9 mouse cellular contexts compared by ENCODE assay signal in genomic region chr9:75427366-75428273, GRCm38 (mm10). TPM values are rescaled to one million over a fixed set of nuclear protein-coding genes. Genes with fewer than 3 reads are reported as not detected.
DNase-seq lines count a peak whose midpoint lies in the region; TF ChIP-seq lines count a peak whose summit lies in the region.
"Had no signal": no experiment of that assay in that cellular context is flagged by ENCODE, and none has a peak within 500 bp of the region (broad histone marks: within the 10 kb centered on the region; RNA-seq: fewer than 3 reads in every experiment).

No protein-coding gene starts in this region.

- no peak for TF ChIP-seq CTCF in C2C12 (IDR thresholded peaks at IDR 0.05; ENCODE audit: control insufficient read depth, insufficient read depth, insufficient read length)

- peaks cover 16% of the 10 kb centered on the region for H3K79me2 ChIP-seq in C2C12 (ENCODE audit: control insufficient read depth, insufficient read depth)

- no peak overlapping the region for H3K4me3 ChIP-seq in C2C12 (ENCODE audit: insufficient read depth, poor library complexity, severe bottlenecking)
- H3K4me3 ChIP-seq: hindbrain, embryonic 10.5 days had no signal

- H3K79me3 ChIP-seq in C2C12 (ENCODE audit: low read depth): no peaks in the 10 kb centered on the region

- peak; percentile 38 to 40 for DNase-seq in heart, adult 18-20 months
- DNase-seq in heart, adult 9 months (ENCODE audit: low spot score in 2 of 2): no peak
- peak; percentile 97 for DNase-seq in cerebellum, adult 9-10 months
- peak; percentile 35 for DNase-seq in heart, postnatal 4 days
- no peak for DNase-seq in spleen, postnatal 36 days (ENCODE audit: low spot score in 2 of 2)
- DNase-seq in spleen, postnatal 14 days (ENCODE audit: low spot score in 2 of 2): no peak
- DNase-seq in kidney, adult 18-20 months: no peak

- no peaks in the 10 kb centered on the region for H3K36me3 ChIP-seq in C2C12 (ENCODE audit: control insufficient read depth, insufficient read depth)
- H3K36me3 ChIP-seq: hindbrain, embryonic 10.5 days had no signal

- no peaks in the 10 kb centered on the region for H3K27me3 ChIP-seq in C2C12 (ENCODE audit: control insufficient read depth, insufficient read depth, insufficient read length)

- no peak overlapping the region for H3ac ChIP-seq in C2C12 (ENCODE audit: control insufficient read depth, insufficient read length, low read depth)

TF ChIP-seq in C2C12, 6 proteins besides CTCF, POLR2A, EP300 and RAD21:
- TF ChIP-seq MAX (IDR thresholded peaks at IDR 0.05) (peak; percentile 90), USF1 (IDR thresholded peaks at IDR 0.05; ENCODE audit: low read depth) (no peak)

RNA-seq across cellular contexts. Expression of gene Leo1, which starts 13.7 kb away (rescaled TPM):
- total RNA-seq in heart, adult 18-20 months (2021): 10 to 100 TPM; 16.7 to 20.4 TPM
- 16.4 TPM for polyA plus RNA-seq in C2C12 (2012; fragmentation: generic; extraction: Trizol)
- 10 to 100 TPM; 23.1 to 25.4 TPM for total RNA-seq in heart, postnatal 4 days (2021)

RNA-seq across cellular contexts. Expression of gene Mapk6, which starts 17.8 kb away (rescaled TPM):
- total RNA-seq in heart, adult 18-20 months (2021): 10 to 100 TPM; 26.0 to 26.2 TPM
- polyA plus RNA-seq in C2C12 (2012; fragmentation: generic; extraction: Trizol): 44.8 TPM
- total RNA-seq in heart, postnatal 4 days (2021): 10 to 100 TPM; 59.7 to 60.7 TPM

Comparison
In these comparisons a context has a peak if more than half of its experiments do, and no peak if none do; other contexts are left out.
1. DNase-seq: peak in heart, adult 18-20 months (2 of 2), cerebellum, adult 9-10 months (single experiment) and heart, postnatal 4 days (single experiment); none in heart, adult 9 months (0 of 2), spleen, postnatal 36 days (0 of 2), spleen, postnatal 14 days (0 of 2) and kidney, adult 18-20 months (single experiment).